Mouse (Mus musculus): ENCODE data around the gene Etv4. TPM values are rescaled to one million over a fixed set of nuclear protein-coding genes. Genes with fewer than 3 reads are reported as not detected.

The Etv4 gene
- polyA plus RNA-seq, 1 experiment, result 1.9 TPM

GRCm38 (mm10) chr11:101820899-101821298 is 35.7 kb upstream of the Etv4 start:
- WGBS, result 67% methylated on average over 11 of the region's 11 CpGs
- Histone ChIP-seq H3K4me1 (replicated peaks; ENCODE audit: control insufficient read depth, insufficient read depth, low read length) (no peaks in the 10 kb centered on the region), H3K27ac (ENCODE audit: control insufficient read depth, insufficient read depth, low read length) (no peak overlapping the region), H3K4me3 (ENCODE audit: control insufficient read depth, insufficient read depth, low read length) (no peak overlapping the region), H3K36me3 (ENCODE audit: control insufficient read depth, insufficient read depth, low read length) (no peaks in the 10 kb centered on the region), H3K27me3 (ENCODE audit: control insufficient read depth, insufficient read depth, low read length) (no peaks in the 10 kb centered on the region)
- no peak for TF ChIP-seq CTCF (IDR thresholded peaks at IDR 0.05; ENCODE audit: borderline replicate concordance, control insufficient read depth, extremely low read depth, insufficient read depth, low read length, poor library complexity)
- no peak for TF ChIP-seq POLR2A (IDR thresholded peaks at IDR 0.05; ENCODE audit: control insufficient read depth, extremely low read depth, insufficient read depth, low read length, poor library complexity)
- no peak for DNase-seq

GRCm38 (mm10) chr11:101819853-101820252 is 34.7 kb upstream of the Etv4 start:
- no peaks in the 10 kb centered on the region for H3K27me3 ChIP-seq (ENCODE audit: control insufficient read depth, insufficient read depth, low read length)

DNA sequence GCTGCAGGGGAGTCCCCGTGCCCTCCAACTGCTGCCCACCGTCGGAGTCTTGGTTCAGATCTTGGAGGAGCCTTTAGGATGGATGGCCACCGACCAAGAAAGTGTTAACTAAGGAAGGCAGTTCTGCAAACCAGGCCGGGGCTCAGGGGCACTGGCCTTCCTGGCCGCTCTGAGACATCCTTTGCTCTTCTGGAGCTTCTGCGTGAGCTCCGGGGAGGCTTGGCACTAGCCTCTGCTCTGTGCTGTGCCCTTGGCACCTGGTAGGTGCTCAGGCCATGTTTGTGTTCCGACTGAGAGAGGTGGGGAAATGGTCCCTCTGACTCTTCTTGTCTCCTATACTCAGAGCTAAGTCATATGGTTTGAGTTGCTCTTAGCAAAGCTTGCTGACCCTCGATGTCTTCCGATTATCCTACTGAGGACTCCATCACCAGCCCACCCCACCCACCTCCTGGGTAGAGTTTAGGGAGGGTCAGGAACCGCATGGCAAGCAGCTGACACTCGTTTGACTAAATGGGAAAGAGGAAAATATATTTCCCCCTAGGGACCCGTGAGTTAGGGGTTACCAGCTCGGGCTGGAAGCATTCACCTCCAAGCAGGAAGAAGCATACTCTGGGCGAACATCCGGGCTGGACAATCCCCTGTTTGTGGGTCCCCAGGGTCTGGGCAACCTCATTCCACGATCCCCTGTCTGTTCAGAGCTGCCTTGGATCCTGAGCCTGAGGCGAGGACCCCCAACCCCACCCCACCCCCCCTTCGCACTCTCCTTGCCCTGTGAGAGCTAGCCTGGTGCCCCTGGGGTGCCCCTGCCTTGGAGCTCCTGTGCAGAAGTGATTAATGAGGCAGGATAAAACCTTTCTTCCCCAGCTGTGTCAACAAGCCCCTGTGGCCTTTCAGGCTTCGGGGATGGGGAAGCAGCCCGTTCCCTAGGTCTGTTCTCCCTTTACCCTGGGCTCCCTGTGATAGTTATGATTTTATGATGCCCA is 30.2 kb upstream of the Etv4 start:
- TF ChIP-seq POLR2A (IDR thresholded peaks at IDR 0.05; ENCODE audit: control insufficient read depth, extremely low read depth, insufficient read depth, low read length, poor library complexity) (no peak), CTCF (IDR thresholded peaks at IDR 0.05; ENCODE audit: borderline replicate concordance, control insufficient read depth, extremely low read depth, insufficient read depth, low read length, poor library complexity) (no peak)
- Histone ChIP-seq H3K4me1 (replicated peaks; ENCODE audit: control insufficient read depth, insufficient read depth, low read length) (no peaks in the 10 kb centered on the region), H3K27me3 (ENCODE audit: control insufficient read depth, insufficient read depth, low read length) (no peaks in the 10 kb centered on the region), H3K36me3 (ENCODE audit: control insufficient read depth, insufficient read depth, low read length) (no peaks in the 10 kb centered on the region), H3K4me3 (ENCODE audit: control insufficient read depth, insufficient read depth, low read length) (no peak overlapping the region), H3K27ac (ENCODE audit: control insufficient read depth, insufficient read depth, low read length) (no peak overlapping the region)
- 24% methylated on average over 22 of the region's 22 CpGs for WGBS
- DNase-seq, result no peak

More at GRCm38 (mm10) chr11:101819853-101820252, 34.7 kb upstream of the Etv4 start:
- TF ChIP-seq CTCF (IDR thresholded peaks at IDR 0.05; ENCODE audit: borderline replicate concordance, control insufficient read depth, extremely low read depth, insufficient read depth, low read length, poor library complexity) (no peak), POLR2A (IDR thresholded peaks at IDR 0.05; ENCODE audit: control insufficient read depth, extremely low read depth, insufficient read depth, low read length, poor library complexity) (no peak)
- H3K4me1 ChIP-seq (replicated peaks; ENCODE audit: control insufficient read depth, insufficient read depth, low read length), result no peaks in the 10 kb centered on the region
- H3K4me3 ChIP-seq (ENCODE audit: control insufficient read depth, insufficient read depth, low read length), result no peak overlapping the region
- no peaks in the 10 kb centered on the region for H3K36me3 ChIP-seq (ENCODE audit: control insufficient read depth, insufficient read depth, low read length)
- no peak overlapping the region for H3K27ac ChIP-seq (ENCODE audit: control insufficient read depth, insufficient read depth, low read length)
- DNase-seq, result no peak

DNA sequence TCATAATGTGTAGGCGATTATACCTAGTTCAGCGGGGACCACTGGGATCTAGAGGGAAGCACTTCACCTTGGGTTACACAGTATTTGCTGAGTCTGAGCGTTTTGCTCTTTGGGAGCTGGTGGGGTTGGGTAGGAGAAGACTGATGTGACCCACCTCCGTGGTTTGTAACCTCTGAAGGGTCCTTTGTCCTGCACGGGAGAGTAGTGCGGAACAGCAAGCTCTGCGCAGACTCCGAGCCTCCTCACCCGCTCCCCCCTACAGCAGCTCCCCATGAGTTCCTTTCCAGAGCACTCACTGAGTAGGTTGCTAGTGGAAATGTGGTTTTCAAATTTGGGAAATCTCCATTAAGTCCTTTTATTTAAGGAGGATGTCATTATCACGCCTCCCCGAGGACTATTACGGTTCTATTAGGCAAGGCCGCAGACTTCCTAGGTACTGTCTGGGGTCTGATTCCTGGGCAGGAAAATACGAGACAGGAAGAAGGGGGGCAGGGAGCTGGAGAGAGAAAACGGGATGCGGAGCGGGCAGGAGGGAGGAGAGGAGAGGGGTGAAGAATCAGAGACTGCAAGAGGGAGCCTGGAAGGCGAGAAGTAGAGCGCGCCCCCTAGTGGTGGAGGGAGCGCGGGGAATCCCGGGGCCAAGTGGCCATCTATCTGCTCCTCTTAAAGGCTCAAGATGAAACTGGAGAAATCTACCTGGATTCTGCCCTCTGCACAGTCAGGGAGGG is 29.4 kb upstream of the Etv4 start:
- Histone ChIP-seq H3K27ac (ENCODE audit: control insufficient read depth, insufficient read depth, low read length) (no peak overlapping the region), H3K27me3 (ENCODE audit: control insufficient read depth, insufficient read depth, low read length) (no peaks in the 10 kb centered on the region), H3K4me3 (ENCODE audit: control insufficient read depth, insufficient read depth, low read length) (no peak overlapping the region), H3K36me3 (ENCODE audit: control insufficient read depth, insufficient read depth, low read length) (no peaks in the 10 kb centered on the region), H3K4me1 (replicated peaks; ENCODE audit: control insufficient read depth, insufficient read depth, low read length) (no peaks in the 10 kb centered on the region)
- WGBS, result 33% methylated on average over 23 of the region's 23 CpGs
- DNase-seq, result peak; percentile 68
- TF ChIP-seq CTCF (IDR thresholded peaks at IDR 0.05; ENCODE audit: borderline replicate concordance, control insufficient read depth, extremely low read depth, insufficient read depth, low read length, poor library complexity) (peak; percentile 88), POLR2A (IDR thresholded peaks at IDR 0.05; ENCODE audit: control insufficient read depth, extremely low read depth, insufficient read depth, low read length, poor library complexity) (no peak)

- WGBS, result 7% methylated on average over 7 of the region's 7 CpGs
- H3K4me3 ChIP-seq (ENCODE audit: control insufficient read depth, insufficient read depth, low read length), result no peak overlapping the region
- peak; percentile 90 for TF ChIP-seq CTCF (IDR thresholded peaks at IDR 0.05; ENCODE audit: borderline replicate concordance, control insufficient read depth, extremely low read depth, insufficient read depth, low read length, poor library complexity)
- no peak for TF ChIP-seq POLR2A (IDR thresholded peaks at IDR 0.05; ENCODE audit: control insufficient read depth, extremely low read depth, insufficient read depth, low read length, poor library complexity)
- no peaks in the 10 kb centered on the region for H3K4me1 ChIP-seq (replicated peaks; ENCODE audit: control insufficient read depth, insufficient read depth, low read length)
- no peaks in the 10 kb centered on the region for H3K27me3 ChIP-seq (ENCODE audit: control insufficient read depth, insufficient read depth, low read length)
- no peak overlapping the region for H3K27ac ChIP-seq (ENCODE audit: control insufficient read depth, insufficient read depth, low read length)
- DNase-seq, result peak; percentile 72
- no peaks in the 10 kb centered on the region for H3K36me3 ChIP-seq (ENCODE audit: control insufficient read depth, insufficient read depth, low read length)
These were observed 28.1 kb upstream of the Etv4 start for GRCm38 (mm10) chr11:101813259-101813658.

GRCm38 (mm10) chr11:101809060-101809828 is 24.1 kb upstream of the Etv4 start:
- no peaks in the 10 kb centered on the region for H3K27me3 ChIP-seq (ENCODE audit: control insufficient read depth, insufficient read depth, low read length)
- 39% methylated on average over 15 of the region's 15 CpGs for WGBS
- TF ChIP-seq POLR2A (IDR thresholded peaks at IDR 0.05; ENCODE audit: control insufficient read depth, extremely low read depth, insufficient read depth, low read length, poor library complexity), result no peak
- no peak for TF ChIP-seq CTCF (IDR thresholded peaks at IDR 0.05; ENCODE audit: borderline replicate concordance, control insufficient read depth, extremely low read depth, insufficient read depth, low read length, poor library complexity)
- no peak overlapping the region for H3K4me3 ChIP-seq (ENCODE audit: control insufficient read depth, insufficient read depth, low read length)
- no peaks in the 10 kb centered on the region for H3K4me1 ChIP-seq (replicated peaks; ENCODE audit: control insufficient read depth, insufficient read depth, low read length)
- no peak overlapping the region for H3K27ac ChIP-seq (ENCODE audit: control insufficient read depth, insufficient read depth, low read length)
- no peak for DNase-seq
- no peaks in the 10 kb centered on the region for H3K36me3 ChIP-seq (ENCODE audit: control insufficient read depth, insufficient read depth, low read length)

Data from thymus, adult 2 months (tissue).